Mouse (Mus musculus): ENCODE results near the gene Dctpp1.

Gene Dctpp1

GRCm38 (mm10) chr7:127218670-127219069 is 41.8 kb downstream of the Dctpp1 start:
- H3K36me3 ChIP-seq (ENCODE audit: insufficient read depth, low read length): peaks cover 43% of the 10 kb centered on the region
- no peaks in the 10 kb centered on the region for H3K27me3 ChIP-seq (ENCODE audit: insufficient read depth, low read length)
- H3K4me1 ChIP-seq (replicated peaks; ENCODE audit: low read depth, low read length): peaks cover 95% of the 10 kb centered on the region
- TF ChIP-seq CTCF (conservative IDR thresholded peaks at IDR 0.05; ENCODE audit: low read length) (no peak), NANOG (IDR thresholded peaks at IDR 0.05; ENCODE audit: borderline replicate concordance, low read length) (no peak), POU5F1 (IDR thresholded peaks at IDR 0.05; ENCODE audit: borderline replicate concordance, low read length) (no peak)
- 0 out of 2 replicates have a peak, but pooled peaks cover 5% of the 10 kb centered on the region for H3K9me3 ChIP-seq (ENCODE audit: low read length)
- H3K4me3 ChIP-seq (replicated peaks; ENCODE audit: low read length): peak overlapping the region; percentile 79

DNA sequence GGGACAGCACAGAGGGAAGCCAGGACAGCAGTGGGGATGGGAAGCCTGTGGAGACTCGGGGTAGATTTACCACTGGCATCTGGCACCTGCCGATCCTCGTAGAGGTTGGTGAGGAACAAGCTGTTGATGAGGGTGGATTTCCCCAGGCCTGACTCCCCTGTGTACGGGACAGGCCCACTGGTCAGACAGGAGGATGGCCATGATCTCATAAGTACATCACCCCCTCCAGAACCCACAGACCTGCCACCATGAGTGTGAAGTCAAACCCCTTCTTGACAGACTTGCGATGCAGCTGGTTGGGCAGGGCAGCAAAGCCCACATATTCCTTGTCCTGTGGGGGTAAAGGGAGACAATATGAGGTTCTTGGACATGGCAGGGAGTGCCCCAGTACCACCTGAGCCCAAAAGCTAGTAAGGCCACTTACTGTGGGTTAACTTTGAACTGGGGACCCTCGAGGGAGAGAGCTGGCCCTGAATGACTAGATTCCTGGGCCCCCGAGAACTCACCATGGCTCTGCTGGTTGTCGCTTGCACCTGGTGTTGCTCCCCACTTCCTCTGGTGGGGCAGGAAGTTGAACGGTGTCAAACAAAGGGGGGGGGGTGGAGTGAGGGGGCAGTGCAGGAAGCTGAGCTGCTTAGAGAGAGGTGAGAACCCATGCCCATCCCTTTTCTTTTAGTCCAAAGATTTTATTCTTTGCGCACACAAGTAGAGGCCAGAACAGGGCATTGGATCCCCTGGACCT is 42.4 kb downstream of the Dctpp1 start:
- TF ChIP-seq NANOG (IDR thresholded peaks at IDR 0.05; ENCODE audit: borderline replicate concordance, low read length) (no peak), POU5F1 (IDR thresholded peaks at IDR 0.05; ENCODE audit: borderline replicate concordance, low read length) (no peak), CTCF (conservative IDR thresholded peaks at IDR 0.05; ENCODE audit: low read length) (no peak)
- H3K9me3 ChIP-seq (ENCODE audit: low read length): 0 out of 2 replicates have a peak, but pooled peaks cover 5% of the 10 kb centered on the region
- H3K36me3 ChIP-seq (ENCODE audit: insufficient read depth, low read length): peaks cover 47% of the 10 kb centered on the region
- H3K4me3 ChIP-seq (replicated peaks; ENCODE audit: low read length): peak overlapping the region; percentile 79
- H3K4me1 ChIP-seq (replicated peaks; ENCODE audit: low read depth, low read length): peaks cover 95% of the 10 kb centered on the region
- no peaks in the 10 kb centered on the region for H3K27me3 ChIP-seq (ENCODE audit: insufficient read depth, low read length)

DNA sequence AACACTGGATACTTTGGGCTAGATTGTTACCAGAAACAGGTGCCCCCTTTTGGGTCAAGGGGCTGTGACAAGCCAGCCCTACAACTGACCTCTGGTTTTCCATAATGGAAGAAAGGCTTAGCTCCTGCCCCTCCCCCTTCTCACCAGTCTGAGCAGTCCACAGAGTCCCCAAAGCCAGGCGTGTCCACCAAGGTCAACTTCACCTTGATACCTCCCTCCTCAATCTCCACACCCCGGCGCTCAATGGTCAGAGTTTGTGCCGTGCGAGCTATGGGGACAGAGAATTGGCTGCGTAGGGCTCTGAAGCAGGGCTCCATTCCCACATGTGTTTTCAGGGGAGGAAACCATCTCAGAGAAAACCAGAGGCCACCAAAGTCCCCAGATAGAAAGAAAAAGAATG is 43.0 kb downstream of the Dctpp1 start:
- Histone ChIP-seq H3K4me3 (replicated peaks; ENCODE audit: low read length) (peak overlapping the region; percentile 79), H3K27me3 (ENCODE audit: insufficient read depth, low read length) (no peaks in the 10 kb centered on the region), H3K9me3 (ENCODE audit: low read length) (0 out of 2 replicates have a peak, but pooled peaks cover 5% of the 10 kb centered on the region), H3K4me1 (replicated peaks; ENCODE audit: low read depth, low read length) (peaks cover 95% of the 10 kb centered on the region), H3K36me3 (ENCODE audit: insufficient read depth, low read length) (peaks cover 43% of the 10 kb centered on the region)
- TF ChIP-seq POU5F1 (IDR thresholded peaks at IDR 0.05; ENCODE audit: borderline replicate concordance, low read length): no peak
- no peak for TF ChIP-seq NANOG (IDR thresholded peaks at IDR 0.05; ENCODE audit: borderline replicate concordance, low read length)
- TF ChIP-seq CTCF (conservative IDR thresholded peaks at IDR 0.05; ENCODE audit: low read length): no peak

DNA sequence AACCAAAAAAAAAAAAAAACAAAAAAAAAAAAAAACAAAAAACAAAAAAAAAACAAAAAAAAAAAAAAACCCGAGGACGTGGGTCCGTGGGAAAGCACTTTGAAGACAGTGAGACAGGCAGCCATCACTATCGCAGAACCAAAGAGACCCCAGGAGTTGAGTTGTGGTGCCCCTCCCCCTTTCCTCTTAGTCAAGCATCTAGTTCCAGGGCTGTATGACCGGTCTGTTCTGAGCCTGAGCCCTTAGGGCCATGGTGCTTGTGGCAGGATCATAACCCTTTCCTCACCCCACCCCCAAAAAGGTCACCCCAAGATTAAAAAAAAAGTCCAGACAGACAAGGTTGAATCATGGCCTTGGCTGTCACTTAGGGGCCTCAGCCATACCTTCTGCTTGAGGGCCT is 44.2 kb downstream of the Dctpp1 start:
- H3K4me1 ChIP-seq (replicated peaks; ENCODE audit: low read depth, low read length): peaks cover 97% of the 10 kb centered on the region
- TF ChIP-seq CTCF (conservative IDR thresholded peaks at IDR 0.05; ENCODE audit: low read length): no peak
- no peak for TF ChIP-seq NANOG (IDR thresholded peaks at IDR 0.05; ENCODE audit: borderline replicate concordance, low read length)
- no peak for TF ChIP-seq POU5F1 (IDR thresholded peaks at IDR 0.05; ENCODE audit: borderline replicate concordance, low read length)
- H3K4me3 ChIP-seq (replicated peaks; ENCODE audit: low read length): peak overlapping the region; percentile 79
- no peaks in the 10 kb centered on the region for H3K9me3 ChIP-seq (ENCODE audit: low read length)
- peaks cover 37% of the 10 kb centered on the region for H3K36me3 ChIP-seq (ENCODE audit: insufficient read depth, low read length)
- no peaks in the 10 kb centered on the region for H3K27me3 ChIP-seq (ENCODE audit: insufficient read depth, low read length)

DNA sequence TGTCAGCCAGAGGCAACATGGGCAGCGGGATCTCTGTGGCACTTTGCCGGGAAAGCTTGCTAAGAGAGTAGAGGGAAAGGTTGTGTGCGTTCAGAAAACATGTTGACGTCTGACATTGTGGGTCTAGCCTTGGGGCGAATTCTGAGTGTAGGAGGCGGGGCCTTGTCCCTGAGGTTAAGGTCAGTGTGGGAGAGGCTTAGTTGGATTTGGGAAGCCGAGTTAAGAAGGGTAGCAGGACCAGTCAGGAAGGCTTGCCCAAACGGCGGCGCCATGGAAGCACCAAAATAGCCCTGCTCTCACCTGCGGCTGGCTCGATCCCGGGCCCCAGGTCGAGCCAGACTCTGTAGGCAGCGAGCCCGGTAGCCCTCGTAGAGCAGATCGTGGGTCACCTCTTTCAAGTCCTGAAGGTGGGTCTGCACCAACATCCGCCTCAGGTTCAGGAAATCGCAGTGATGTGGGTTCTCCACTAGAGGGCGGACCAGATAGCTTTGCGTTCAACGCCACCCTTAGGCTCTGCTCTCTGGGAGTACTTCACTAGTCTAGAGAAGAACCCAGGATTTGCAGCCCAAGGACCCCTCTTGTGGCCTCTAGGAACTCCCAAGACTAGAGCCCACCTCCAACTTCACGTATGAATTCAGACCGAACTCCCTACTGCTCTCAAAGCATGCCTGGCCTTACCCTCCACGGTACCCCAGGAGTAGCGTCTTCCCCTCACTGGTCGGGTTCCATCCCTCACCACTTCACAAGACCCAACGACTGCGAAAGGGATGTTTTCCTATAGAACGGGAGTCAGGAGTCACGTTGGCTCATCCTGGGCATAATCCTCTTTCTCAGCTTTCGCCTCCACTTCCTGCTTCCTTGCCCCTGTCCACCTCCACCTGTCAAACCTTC is 45.3 kb downstream of the Dctpp1 start:
- H3K36me3 ChIP-seq (ENCODE audit: insufficient read depth, low read length): peaks cover 37% of the 10 kb centered on the region
- peaks cover 97% of the 10 kb centered on the region for H3K4me1 ChIP-seq (replicated peaks; ENCODE audit: low read depth, low read length)
- H3K9me3 ChIP-seq (ENCODE audit: low read length): no peaks in the 10 kb centered on the region
- H3K27me3 ChIP-seq (ENCODE audit: insufficient read depth, low read length): no peaks in the 10 kb centered on the region
- TF ChIP-seq CTCF (conservative IDR thresholded peaks at IDR 0.05; ENCODE audit: low read length) (peak; percentile 63), NANOG (IDR thresholded peaks at IDR 0.05; ENCODE audit: borderline replicate concordance, low read length) (no peak; the same call in 1 of the 2 replicates)
- peak overlapping the region; percentile 79 for H3K4me3 ChIP-seq (replicated peaks; ENCODE audit: low read length)

GRCm38 (mm10) chr7:127214521-127214920 is 46.0 kb downstream of the Dctpp1 start:
- H3K4me3 ChIP-seq (replicated peaks; ENCODE audit: low read length): peak overlapping the region; percentile 79
- H3K4me1 ChIP-seq (replicated peaks; ENCODE audit: low read depth, low read length): peaks cover 97% of the 10 kb centered on the region
- peaks cover 37% of the 10 kb centered on the region for H3K36me3 ChIP-seq (ENCODE audit: insufficient read depth, low read length)
- H3K27me3 ChIP-seq (ENCODE audit: insufficient read depth, low read length): no peaks in the 10 kb centered on the region
- TF ChIP-seq NANOG (IDR thresholded peaks at IDR 0.05; ENCODE audit: borderline replicate concordance, low read length) (no peak), CTCF (conservative IDR thresholded peaks at IDR 0.05; ENCODE audit: low read length) (no peak), POU5F1 (IDR thresholded peaks at IDR 0.05; ENCODE audit: borderline replicate concordance, low read length) (no peak)
- no peaks in the 10 kb centered on the region for H3K9me3 ChIP-seq (ENCODE audit: low read length)

DNA sequence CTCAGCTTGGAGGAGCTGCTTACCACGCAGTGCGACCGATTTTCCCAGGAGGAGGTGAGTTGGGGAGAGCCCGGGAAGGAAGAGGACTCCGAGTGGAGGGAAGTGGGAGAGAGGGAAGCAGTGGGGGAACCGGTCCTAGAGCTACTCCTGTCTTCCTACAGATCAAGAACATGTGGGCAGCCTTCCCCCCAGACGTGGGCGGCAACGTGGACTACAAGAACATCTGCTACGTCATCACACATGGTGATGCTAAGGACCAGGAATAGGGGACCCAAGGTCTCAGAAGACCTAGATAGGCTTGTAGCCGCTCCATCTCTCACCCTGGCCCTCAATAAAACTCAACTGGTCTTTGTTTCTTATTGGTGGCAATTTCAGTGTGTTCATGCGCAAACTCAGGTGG is 46.6 kb downstream of the Dctpp1 start:
- H3K4me1 ChIP-seq (replicated peaks; ENCODE audit: low read depth, low read length): peaks cover 96% of the 10 kb centered on the region
- H3K27me3 ChIP-seq (ENCODE audit: insufficient read depth, low read length): no peaks in the 10 kb centered on the region
- peak overlapping the region; percentile 79 for H3K4me3 ChIP-seq (replicated peaks; ENCODE audit: low read length)
- TF ChIP-seq POU5F1 (IDR thresholded peaks at IDR 0.05; ENCODE audit: borderline replicate concordance, low read length) (no peak), NANOG (IDR thresholded peaks at IDR 0.05; ENCODE audit: borderline replicate concordance, low read length) (no peak), CTCF (conservative IDR thresholded peaks at IDR 0.05; ENCODE audit: low read length) (no peak; the same call in 1 of the 2 replicates)
- no peaks in the 10 kb centered on the region for H3K9me3 ChIP-seq (ENCODE audit: low read length)
- peaks cover 37% of the 10 kb centered on the region for H3K36me3 ChIP-seq (ENCODE audit: insufficient read depth, low read length)

DNA sequence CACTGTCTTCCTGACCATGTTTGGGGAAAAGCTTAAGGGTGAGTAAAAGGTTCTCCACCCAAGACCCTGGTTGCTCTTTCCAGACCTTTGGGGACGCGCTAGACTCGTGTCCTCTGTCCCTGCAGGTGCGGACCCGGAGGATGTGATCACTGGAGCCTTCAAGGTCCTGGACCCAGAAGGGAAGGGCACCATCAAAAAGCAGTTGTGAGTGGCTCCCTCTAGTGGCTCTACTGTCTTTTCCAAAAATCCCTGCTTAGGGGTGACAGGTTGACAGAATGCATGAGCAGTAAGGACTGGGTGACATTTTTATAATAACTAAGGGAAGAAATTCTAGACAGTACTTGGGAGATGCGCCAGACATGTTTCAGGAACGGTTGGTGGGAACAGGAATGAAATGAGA is 47.0 kb downstream of the Dctpp1 start:
- TF ChIP-seq POU5F1 (IDR thresholded peaks at IDR 0.05; ENCODE audit: borderline replicate concordance, low read length) (no peak), CTCF (conservative IDR thresholded peaks at IDR 0.05; ENCODE audit: low read length) (peak; percentile 77), NANOG (IDR thresholded peaks at IDR 0.05; ENCODE audit: borderline replicate concordance, low read length) (no peak)
- Histone ChIP-seq H3K27me3 (ENCODE audit: insufficient read depth, low read length) (no peaks in the 10 kb centered on the region), H3K9me3 (ENCODE audit: low read length) (no peaks in the 10 kb centered on the region), H3K36me3 (ENCODE audit: insufficient read depth, low read length) (peaks cover 37% of the 10 kb centered on the region), H3K4me3 (replicated peaks; ENCODE audit: low read length) (peak overlapping the region; percentile 79), H3K4me1 (replicated peaks; ENCODE audit: low read depth, low read length) (peaks cover 91% of the 10 kb centered on the region)
